Mouse (Mus musculus) fibroblast of lung, adult 2 months (primary cell): ENCODE results near the gene Efhd1.

Experiments used
- DNase-seq: peaks from one replicate; pipeline ENCODE4 v3.0.0-alpha.2; 2011; ENCODE audit warnings: low read depth

Gene Efhd1

DNA sequence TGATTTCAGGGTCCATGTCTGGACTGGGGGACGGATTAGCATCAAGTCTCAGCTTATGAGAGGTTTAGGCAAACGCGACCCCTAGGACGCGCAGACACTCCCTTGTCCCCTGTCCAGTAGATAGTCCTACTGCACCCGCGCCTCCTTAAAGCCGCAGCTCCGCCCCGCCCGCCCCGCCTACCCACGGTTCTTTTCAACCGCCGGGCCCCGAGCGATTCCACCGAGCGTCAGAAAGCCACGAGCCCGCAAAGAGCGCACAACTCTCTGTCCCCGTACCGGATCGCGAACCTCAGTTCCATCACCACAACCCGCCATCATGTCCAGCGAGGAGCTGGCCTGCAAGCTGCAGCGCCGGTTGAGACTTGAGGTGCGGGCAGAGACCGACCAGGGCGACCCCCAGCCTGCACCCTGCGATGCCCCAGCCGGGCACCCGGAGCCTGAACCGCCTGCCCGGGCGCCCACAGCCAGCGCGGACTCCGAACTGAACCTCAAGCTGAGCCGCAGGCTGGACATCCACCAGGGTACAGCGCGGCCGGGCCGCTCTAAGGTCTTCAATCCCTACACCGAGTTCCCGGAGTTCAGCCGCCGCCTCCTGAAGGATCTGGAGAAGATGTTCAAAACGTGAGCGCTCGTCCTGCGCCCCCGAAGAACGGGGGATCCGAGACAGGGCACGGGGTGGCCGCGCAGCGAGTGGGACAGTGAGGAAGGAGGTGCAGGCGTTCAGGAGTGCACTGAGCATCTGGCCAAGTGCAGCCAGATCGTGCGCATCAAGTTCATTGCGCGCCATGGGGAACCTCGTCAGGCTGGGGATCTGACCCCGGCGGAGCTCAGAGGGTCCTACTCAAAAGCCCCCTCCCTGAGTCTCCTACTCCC, at the start of gene Efhd1:
Efhd1 (plus strand) TSS at position 230 of the 873 bp plus-strand sequence.
- DNase-seq = no peak

DNA sequence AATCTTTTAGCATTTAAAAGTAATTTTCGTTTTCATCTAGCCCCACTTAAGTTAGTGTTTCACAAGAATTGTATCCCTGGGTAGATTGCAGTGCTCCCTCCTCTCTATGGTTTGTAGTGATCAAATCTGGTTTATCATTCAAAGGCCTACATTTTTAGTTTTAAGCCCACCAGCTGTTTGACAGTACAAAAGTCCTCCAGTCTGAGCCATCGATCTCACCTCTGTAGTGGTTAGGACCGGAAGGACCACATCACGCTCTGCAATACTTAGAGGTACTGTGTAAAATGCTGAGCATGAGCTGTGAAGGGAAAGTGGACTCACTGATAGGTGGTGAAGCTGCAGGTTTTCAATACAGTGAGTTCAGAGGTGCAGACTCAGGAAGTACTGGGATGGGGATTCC, 49.4 kb upstream of the Efhd1 start:
- DNase-seq = no peak

DNA sequence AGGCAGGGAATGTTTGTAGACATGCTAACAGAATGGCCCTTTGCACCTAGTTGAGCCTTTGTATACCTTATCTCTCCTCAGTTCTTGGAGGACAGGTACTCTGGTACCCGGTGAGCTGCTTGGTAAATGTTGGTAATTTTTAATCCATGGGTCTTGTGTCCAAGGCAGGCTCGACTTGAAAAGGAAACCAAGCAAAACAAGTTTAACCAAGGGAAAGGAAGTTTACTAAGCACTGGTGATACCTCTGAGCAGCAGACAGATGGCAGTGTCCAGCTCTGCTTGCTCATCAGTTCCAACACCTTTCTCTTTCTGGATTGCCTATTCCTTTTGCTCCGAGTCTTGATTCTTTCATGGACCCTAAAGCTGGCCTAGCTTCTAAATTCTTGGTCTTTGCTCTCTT, 46.2 kb upstream of the Efhd1 start:
- no peak for DNase-seq

DNA sequence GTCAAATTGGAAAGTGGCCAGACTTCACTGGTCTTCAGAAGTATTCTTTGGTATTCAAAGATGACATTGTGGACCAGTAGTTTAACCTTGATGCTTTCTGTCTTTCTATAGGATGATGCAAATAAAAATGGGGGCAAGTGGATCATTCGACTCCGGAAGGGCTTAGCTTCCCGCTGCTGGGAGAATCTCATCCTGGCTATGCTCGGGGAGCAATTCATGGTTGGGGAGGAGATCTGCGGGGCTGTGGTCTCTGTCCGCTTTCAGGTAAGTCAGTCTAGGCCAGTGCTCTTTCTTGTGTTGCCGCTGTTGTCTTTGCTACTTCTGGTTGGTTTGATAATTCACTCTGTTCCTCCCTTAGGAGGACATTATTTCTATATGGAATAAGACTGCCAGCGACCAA, 38.4 kb upstream of the Efhd1 start:
- no peak for DNase-seq

DNA sequence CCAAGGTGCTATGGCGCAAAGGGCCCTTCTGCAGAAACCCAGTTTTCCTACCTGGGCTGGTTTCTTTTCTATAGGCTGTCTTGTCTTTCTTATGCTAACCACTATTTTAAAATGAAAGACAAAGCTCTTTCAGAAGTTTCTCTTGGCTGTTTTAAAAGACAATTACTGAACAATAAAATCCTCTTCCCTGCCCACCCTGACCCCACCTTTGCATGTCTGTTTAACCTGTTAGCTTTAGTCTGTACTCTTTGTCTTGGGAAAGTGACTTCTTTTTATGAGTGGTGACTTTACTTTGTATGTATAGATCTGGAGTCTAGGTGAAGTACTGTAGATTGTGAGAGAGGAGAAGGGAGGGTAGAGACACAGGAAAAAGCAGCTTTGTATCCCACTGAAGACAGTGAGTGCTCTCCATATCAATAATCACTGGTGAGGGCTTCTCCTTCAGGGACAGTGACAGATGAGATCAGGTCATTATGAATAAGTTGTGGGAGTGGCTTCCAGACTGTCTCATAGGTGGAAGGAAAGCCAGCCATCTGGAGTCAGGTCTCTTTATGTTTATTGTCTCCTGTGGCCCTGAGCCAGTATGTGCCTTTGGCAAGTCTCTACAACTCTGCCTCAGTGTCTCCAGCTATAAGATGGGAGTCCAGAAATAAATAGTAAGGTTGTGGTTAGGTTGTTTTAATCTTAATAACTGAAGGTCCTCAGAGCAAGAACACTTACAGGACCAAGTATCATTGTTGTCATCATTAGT, 37.6 kb upstream of the Efhd1 start:
- no peak for DNase-seq

DNA sequence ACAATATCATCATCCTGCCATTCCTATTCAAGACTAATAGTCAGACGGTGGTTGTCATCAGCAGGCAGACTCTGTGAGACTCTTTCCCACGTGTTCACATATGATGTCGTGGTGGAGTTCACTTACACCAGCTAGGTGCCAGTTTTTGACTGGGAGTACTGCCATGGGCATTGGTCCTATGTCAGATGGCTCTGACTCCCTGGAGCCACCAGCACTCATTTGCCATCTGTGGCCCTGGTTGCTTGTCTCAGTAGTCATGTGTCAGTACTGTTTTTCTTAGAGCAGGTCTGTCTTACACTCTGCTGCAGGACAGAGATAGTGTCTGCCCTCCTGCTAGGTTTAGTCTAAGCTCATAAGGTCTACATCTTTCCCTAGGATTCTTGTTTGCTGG, 37.0 kb upstream of the Efhd1 start:
- DNase-seq = no peak

DNA sequence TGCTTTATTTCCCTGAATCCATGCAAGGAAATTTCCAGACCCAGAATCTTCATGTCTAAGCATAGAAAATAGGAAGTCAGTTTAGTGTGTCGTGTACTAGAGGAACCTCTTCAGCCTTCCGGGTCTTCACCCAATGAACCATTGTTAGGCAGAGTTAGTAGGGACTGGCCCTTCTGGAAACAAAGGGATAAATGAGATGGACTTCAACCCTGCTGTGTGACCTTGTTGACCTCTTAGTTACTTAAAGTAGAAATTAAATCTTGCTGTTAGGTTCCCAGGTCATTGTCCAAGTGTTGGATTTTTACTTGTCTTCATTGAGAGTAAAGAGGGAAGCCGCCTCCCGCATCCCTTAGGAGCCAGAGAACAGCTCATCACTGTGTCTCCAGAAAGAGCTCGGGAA, 33.6 kb upstream of the Efhd1 start:
- DNase-seq = no peak

DNA sequence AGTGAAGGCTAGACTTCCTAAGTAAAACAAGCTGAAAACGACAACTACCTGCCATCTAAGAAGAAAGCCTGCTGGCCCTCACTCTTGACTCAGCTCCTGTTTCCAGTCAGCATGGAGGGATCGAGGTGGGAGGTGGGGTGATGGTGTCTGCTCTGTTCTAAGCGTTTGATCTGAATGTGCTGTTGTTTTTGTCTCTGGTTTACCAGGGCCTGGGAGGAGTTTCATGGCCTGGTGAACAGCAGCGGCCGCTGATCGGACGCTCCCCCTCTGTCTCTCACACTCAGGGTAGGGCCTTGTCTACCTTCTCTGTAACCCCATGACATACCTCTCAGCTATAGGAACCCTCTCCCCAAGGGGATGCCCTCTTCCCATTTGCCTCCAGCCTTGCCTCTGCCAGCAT, 32.0 kb upstream of the Efhd1 start:
- no peak for DNase-seq

DNA sequence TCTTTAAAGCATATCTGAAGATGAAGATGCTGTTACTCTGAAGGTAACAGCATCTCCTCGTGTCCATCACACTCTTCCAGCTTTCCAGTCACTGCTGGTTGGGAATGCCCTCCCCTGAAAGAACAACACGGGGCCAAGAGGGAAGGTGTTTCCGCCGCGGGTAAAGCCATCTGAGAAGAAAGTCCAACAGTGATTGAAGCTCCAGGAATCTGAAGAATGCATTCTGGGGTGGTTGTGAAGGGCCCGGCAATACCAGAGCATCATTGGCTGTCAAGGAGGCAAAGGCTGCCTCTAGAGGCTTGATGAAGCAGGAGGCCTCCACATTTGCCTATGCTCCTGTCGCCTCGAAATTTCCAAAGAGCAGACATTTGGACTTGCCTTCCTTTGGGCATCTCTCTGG, 25.1 kb upstream of the Efhd1 start:
- DNase-seq = no peak

DNA sequence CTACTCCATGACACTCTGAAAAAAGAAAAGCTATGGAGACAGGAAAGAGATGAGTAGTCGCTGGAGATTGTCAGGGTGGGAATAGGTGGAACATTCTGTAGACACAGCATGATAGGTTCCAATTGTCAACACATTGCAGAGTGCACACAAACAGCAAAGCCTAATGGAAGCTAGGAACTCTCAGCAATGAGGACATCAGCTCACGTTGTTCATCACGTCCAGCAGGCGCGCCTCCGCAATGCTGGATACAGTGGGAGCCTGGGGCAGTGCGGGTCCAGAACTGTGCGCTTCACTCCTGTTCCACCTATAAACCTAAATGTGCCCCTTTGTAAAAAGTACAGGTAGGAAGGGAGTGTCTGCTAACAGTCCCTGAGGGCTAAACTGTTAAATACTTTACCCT, 21.1 kb upstream of the Efhd1 start:
- DNase-seq = no peak

DNA sequence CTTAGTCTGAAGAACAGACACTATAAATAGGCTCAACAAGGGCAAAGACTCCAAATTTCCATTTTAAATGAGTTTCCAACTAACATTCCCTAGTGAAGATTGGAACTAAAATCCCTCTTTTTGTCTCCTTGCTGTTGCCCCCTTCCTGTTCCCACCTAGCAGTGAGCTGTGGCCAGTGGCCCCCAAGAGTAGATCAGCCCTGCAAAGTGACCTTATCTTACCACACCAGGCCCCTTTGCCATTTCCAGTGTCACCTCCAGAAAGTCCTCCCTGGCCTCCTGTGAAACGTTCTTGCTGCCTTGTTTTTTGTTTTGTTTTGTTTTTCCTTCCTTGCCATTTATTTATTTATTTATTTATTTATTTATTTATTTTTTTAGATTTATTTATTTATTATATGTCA, 18.7 kb upstream of the Efhd1 start:
- no peak for DNase-seq

DNA sequence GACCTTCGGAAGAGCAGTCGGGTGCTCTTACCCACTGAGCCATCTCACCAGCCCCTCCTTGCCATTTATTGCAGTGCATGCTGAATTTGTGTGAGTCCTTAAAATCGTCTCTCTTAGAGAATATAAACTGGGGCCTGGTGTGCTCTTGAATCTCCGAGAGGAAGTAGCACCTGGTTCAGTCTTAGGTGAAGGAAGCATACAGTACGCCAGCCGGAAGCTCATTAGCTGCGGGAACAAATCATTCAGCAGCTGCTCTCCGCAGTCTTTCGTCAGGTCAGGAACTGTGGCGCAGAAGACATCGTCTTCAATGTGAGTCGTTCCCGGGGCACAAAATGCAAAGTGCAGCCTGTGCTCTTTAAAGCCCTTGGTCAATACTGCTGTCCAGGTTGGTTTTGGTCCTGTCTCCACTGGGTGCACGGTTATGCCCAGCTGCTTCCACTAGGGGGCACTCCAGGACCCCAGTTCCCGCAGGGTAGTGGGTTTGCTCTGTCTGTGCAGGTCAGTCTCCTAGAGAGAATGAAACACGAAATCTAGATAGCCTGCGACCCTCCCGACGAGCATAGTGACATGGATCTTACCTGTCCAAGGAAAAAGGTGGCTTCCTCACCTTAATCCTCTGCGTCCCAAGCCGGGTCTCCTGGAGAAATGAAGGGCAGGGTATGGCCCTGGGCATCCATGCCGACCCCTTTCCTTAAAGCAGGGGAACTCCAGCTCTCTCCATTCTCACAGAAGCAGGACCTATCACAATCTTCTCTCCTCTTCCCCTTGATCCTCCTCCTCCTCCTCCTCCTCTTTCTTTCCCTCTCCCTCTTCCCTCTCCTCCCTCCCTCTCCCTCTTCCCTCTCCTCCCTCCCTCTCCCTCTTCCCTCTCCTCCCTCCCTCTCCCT, 18.0 kb upstream of the Efhd1 start:
- peak; percentile 20 for DNase-seq

DNA sequence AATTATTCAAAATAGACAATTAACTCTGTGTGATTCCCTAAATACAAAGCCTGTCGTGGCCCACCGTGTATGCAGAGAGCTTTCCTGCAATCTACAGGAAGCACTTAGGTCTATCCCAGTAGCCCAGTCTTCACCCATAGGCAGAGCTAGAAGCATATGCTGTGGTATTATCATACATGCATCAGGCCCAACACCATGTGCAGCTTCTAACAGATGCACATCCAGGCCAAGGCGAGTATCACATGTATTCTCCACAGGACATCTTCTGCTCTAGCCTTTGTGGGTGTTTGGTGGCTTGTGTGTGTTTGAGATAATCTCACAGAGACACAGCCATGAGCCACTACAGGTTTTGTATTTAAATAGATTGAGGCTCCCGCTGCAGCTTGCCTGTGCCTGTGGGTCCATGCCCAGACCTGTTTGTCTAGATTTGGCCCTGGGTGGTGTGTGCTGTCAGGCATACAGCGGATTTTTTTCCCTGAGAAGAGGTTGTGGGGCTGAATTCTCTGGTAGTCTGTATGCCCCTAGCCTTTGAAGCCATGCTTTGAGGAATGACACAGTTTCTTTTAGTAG, 12.0 kb upstream of the Efhd1 start:
- no peak for DNase-seq

DNA sequence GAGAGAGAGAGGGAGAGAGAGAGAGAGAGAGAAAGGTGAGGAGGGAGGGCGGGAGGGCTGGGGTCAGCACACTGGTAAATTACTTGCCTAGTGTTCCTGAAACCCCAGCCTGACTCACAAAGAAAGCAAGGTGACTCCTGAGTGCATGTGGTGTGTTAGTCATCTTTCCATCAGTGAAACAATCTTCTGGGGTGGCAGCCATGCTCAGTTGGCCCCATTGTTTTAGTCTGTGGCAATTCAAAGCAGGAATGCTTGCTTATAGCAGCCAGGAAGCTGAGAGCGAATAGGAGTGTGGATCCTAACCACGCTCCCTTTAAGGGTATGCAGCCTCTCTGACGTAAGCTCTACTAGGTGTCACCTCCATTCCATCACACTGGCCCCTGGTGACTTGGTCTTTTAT, 9.0 kb upstream of the Efhd1 start:
- peak; percentile 49 for DNase-seq

DNA sequence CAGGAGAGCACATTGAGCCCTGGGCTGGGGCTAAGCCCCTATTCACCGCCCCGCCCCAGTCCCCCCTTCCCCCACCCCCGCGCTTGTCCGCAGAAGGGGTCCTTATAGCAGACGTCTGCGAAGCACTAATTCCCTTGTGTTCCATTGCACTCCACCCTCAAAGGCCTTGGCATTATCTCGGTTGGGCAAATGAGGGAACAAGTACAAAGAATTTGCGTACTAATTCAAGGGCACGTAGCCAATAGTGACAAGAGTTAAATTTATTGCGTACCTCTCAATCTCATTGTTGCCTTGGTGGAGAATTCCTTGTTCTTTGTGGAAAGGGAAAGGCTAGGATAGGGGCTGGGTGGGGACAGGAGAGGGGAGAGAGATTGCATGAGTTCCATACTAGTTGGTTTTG, 6.5 kb upstream of the Efhd1 start:
- DNase-seq = no peak

DNA sequence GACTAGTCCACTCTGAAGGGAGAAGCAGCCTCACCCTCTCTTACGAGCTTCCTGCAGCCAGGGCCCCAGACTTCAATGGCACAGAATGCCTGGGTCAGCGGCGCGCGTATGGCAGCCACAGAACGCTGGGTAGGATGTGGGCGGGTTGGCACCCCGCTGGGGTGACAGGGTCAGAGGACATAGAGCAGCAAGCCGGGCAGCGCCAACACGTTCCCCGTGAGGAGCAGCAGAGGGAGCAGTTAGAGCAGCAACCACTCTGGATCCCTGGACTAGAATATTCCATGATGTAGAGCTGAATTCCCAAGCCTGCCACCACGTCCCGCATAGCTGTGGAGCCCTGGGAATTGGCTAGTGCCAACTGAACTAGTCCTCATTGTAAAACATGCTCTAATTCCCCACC, 5.7 kb upstream of the Efhd1 start:
- no peak for DNase-seq

DNA sequence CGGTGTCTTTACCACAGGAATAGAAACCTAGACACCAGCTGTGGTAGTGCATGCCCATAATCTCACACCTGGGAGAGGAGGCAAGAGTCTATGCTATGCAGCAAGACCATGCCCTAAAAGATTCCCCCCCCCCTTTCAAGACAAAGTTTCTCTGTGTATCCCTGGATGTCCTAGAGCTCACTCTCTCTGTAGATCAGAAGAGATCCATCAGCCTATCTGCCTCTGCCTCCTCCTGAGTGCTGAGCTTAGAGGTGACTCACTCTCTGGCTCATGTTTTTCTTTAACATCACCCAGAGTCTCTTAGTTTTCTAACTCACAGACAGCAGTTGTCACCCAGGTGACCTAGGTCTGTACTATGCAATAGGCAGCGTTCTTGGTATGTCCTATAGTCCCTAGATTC, 4.8 kb upstream of the Efhd1 start:
- DNase-seq = no peak

DNA sequence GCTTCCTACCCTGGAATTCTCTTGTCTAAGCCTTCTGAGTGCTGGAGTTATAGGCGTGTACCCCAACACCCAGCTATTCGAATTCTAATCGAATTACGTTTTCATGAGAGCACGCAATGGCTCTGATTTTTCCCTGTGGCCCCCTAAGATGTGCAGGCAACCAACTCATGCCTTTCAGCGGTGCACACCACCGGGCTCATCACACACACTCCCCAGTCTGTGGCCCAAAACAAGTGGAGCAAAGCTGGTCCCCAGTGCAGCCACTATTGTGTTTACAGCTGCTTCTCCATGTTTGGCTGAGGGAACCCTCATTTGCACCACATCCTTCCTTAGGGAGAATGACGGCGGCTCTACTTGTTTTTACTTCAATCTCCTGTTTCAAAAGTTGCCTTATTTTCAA, 906 bp upstream of the Efhd1 start:
- DNase-seq = no peak

DNA sequence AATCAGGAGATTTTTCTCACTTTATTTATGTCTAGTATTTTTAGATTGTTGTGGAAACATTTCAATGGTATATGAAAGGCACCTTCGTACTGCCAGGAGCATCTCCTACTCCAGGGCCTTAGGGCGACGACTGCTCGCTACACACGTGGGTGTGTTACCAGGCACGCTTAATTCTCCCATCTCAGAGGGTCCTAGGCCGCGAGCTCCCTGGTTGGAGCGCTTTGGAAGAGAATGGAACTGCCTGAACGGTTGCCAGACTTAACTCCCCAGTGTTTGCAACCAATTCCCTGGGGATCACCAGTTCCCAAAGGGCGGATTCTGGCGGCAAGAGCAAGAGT, 398 bp upstream of the Efhd1 start:
- DNase-seq = no peak

DNA sequence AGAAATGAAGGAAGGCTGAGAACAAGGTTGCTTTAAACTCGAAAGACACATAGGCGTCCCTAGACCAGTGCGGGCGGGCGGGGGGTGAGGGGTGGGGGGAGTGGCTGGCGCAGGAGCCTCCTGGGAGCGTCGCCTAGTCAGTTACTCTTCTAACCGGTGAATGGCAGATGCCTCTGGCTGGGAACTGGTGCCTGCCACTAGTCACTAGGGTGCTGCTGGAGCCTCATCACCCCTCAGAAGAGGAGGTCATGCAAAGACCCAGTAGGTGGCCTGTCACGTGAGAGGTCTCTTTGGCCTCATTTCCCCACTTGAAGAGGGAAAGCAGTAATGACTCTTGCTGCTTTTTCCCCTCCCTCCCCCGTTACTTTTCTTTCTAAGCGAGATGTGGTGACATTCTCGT, 1.0 kb downstream of the Efhd1 start:
- no peak for DNase-seq

DNA sequence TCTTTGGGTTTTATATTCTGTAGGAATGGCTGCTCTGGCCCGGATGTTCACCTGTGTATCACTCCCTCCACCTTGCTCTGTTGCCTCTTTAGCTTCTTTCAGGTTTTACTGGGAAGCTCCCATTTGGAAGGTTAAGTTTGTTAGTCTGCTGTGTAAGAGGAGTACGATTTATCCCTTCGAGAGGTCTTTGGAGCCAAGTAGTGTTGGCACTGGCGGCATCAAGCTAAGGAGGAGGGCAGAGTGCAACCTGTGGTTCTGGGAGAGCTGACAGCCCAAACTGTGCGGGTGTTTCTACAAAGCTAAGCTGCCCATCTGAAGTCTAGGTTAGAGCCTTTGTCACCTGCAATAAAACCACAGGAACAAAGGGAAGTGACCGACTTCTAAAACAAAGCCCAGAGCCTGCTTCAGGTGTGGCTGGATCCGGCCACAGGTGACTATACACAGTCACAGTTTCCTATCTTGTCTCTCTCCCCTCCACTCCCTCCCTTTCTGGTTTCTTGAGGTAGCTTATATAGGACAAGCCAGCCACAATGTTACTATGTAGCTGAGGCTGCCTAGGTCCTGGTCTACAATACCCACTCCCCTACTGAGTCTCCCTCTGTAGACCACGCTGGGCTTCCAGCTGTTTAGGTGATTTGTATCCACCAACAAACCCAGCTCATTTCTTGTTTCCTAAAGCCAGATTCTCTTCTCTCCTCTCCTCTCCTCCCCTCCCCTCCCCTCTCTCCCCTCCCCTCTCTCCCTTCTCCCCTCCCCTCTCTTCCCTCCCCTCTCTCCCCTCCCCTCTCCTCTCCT, 2.3 kb downstream of the Efhd1 start:
- no peak for DNase-seq

DNA sequence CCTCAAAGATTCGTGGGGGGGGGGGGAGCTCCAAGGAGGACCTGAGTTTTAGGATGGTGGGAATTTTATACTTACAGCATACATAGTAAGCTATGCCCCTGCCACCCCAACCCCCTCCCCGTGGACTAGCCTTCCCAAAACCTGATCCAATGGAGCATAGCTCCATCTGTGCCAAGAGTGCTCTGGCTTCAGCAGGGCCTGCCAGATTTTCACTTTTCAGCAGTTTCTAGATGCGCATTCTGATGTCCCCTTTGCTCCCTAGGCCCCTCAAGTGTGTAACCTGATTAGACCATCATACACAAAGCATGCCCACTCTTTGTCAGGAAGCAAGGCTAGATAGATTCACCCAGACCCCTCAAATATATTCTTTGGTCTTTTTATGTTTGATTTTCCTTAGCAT, 6.0 kb downstream of the Efhd1 start:
- DNase-seq = no peak
